Mouse (Mus musculus) cortical plate, adult 2 months (tissue): ENCODE measurements around the gene Mgll. TPM values are rescaled to one million over a fixed set of nuclear protein-coding genes. Genes with fewer than 3 reads are reported as not detected.
A peak's percentile ranks its signal among the peaks of the same experiment; 100 is the strongest.

ENCODE experiments used
- H3K27ac ChIP-seq: fragments of 200-500 bp; 2 replicates; pipeline ENCODE4 v1.5.1; 2012; ENCODE audit warnings: low read length, control low read depth, inconsistent platforms; ENCODE audit not compliant: insufficient read depth
- H3K4me1 ChIP-seq: fragments of 200-500 bp; 2 replicates; pipeline ENCODE4 v1.6.1; 2011; ENCODE audit warnings: low read length; ENCODE audit not compliant: control insufficient read depth, insufficient read depth
- H3K4me3 ChIP-seq: fragments of 200-500 bp; 2 replicates; pipeline ENCODE4 v1.5.1; 2011; ENCODE audit warnings: mild to moderate bottlenecking, low read length, control low read depth; ENCODE audit not compliant: insufficient read depth
- CTCF ChIP-seq: fragments of 200-500 bp; IDR thresholded peaks from 2 replicates; pipeline ENCODE4 v1.5.1; 2011; ENCODE audit warnings: mild to moderate bottlenecking, control low read depth, low read length; ENCODE audit not compliant: insufficient read depth; ENCODE audit errors: extremely low read depth
- POLR2A ChIP-seq: fragments of 200-500 bp; IDR thresholded peaks from 2 replicates; pipeline ENCODE4 v1.6.1; 2011; ENCODE audit warnings: mild to moderate bottlenecking, low read length, control low read depth; ENCODE audit not compliant: insufficient read depth; ENCODE audit errors: extremely low read depth
- polyA plus RNA-seq: library from polyadenylated mRNA; depleted of rRNA; stranded (reverse); fragments of >200 nt; gene quantifications from 2 replicates; pipeline ENCODE4 v1.2.3, GENCODE M21; 2012

Mgll gene
- polyA plus RNA-seq, 1 experiment: 220 TPM

DNA sequence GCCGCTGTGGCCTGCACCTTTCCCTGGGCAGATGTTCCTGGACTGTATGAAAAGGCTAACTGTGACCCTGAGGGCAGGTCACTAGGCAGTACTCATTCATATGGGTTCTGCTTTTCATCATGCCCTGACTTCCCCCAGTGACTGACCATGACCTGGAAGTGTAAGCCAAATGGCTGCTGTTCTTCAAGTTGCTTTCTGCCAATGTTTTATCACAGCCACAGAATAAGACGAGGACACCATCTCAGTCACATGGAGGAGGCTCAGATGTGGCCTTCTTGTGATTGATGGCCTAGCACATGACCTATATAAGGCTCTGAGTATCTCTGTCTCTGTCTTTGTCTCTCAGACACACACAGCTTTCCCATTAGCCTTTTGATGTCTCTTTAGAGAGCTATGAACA is 123.4 kb downstream of the Mgll start:
- Histone ChIP-seq H3K27ac (no peak overlapping the region), H3K4me3 (no peak overlapping the region)
- no peak for TF ChIP-seq POLR2A
- no peak for TF ChIP-seq CTCF

DNA sequence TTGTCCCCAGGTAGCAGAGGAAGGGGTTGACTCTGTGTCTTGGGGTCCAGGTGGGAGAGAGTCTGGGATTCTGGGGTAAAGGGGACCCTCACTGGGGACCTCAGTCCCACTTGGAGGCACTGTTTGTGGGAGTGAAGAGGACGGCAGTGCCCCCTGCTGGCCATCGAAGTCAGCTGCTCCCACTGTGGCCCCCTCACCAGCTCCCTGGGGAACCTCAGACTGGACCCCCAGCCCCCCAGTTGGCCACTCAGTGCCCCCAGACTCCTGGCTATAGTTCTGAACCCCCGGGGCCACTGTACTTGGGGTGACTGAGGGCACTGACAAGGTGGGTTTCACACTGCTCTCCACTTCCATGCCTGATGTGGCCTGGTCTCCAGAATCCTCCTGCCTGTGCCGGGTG is 125.1 kb downstream of the Mgll start:
- Histone ChIP-seq H3K27ac (no peak overlapping the region), H3K4me3 (no peak overlapping the region), H3K4me1 (no peaks in the 10 kb centered on the region)
- TF ChIP-seq CTCF (0 out of 2 replicates have a peak, but pooled peaks have one; percentile 22), POLR2A (no peak)

More for the DNA sequence above, 123.4 kb downstream of the Mgll start:
- no peaks in the 10 kb centered on the region for H3K4me1 ChIP-seq

GRCm38 (mm10) chr6:88850034-88850433 is 125.8 kb downstream of the Mgll start:
- Histone ChIP-seq H3K4me3 (no peak overlapping the region), H3K4me1 (no peaks in the 10 kb centered on the region), H3K27ac (no peak overlapping the region)
- TF ChIP-seq POLR2A: no peak
- TF ChIP-seq CTCF: no peak

GRCm38 (mm10) chr6:88854509-88854908 is 130.3 kb downstream of the Mgll start:
- Histone ChIP-seq H3K27ac (no peak overlapping the region), H3K4me3 (no peak overlapping the region), H3K4me1 (no peaks in the 10 kb centered on the region)
- TF ChIP-seq CTCF (no peak), POLR2A (no peak)

DNA sequence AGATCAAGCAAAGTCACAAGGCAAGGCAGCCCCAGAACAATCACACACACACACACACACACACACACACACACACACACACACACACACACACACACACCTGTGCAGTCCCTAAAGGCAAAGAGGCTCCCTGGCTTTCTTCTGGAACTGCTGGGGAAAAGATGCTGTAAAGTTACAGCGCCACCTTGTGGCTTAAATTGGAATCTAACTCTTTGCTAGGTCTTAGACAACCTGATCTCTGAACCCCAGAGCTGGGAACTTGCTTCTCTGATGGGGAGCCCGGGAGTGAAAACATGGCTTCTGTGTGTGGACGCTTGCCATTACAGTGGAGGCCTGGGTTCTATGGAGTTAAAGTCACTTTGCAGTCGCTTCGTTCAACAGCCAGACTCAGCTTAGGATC is 131.4 kb downstream of the Mgll start:
- Histone ChIP-seq H3K4me3 (no peak overlapping the region), H3K4me1 (no peaks in the 10 kb centered on the region), H3K27ac (no peak overlapping the region)
- TF ChIP-seq POLR2A (no peak), CTCF (peak; percentile 66)

DNA sequence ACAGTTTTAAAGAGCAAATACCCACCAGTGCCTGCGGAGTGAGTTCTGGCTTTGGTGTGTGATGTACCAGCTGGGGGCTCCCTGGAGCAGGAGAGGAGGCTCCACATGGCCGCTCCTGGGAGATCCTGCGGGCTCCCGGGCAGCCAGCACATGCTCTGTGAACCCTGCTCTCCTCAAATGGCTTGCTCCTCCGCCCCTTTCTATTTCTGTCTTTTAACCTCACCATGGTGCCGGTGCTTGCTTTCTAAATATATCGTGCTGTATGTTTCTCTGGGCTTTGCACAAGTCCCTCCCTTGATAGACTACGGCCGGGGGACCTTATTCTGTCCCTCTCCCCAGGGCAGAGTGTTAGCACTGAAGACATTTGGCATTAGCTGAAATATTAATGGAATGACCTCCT is 133.0 kb downstream of the Mgll start:
- no peak overlapping the region for H3K4me3 ChIP-seq
- H3K27ac ChIP-seq: no peak overlapping the region
- TF ChIP-seq POLR2A: no peak
- peak; percentile 18; the same call in 1 of the 2 replicates for TF ChIP-seq CTCF
- H3K4me1 ChIP-seq: no peaks in the 10 kb centered on the region

GRCm38 (mm10) chr6:88857830-88858229 is 133.6 kb downstream of the Mgll start:
- H3K4me3 ChIP-seq: no peak overlapping the region
- H3K4me1 ChIP-seq: no peaks in the 10 kb centered on the region
- TF ChIP-seq POLR2A (no peak), CTCF (no peak)
- H3K27ac ChIP-seq: no peak overlapping the region

GRCm38 (mm10) chr6:88858341-88858740 is 134.1 kb downstream of the Mgll start:
- Histone ChIP-seq H3K27ac (no peak overlapping the region), H3K4me3 (no peak overlapping the region), H3K4me1 (no peaks in the 10 kb centered on the region)
- TF ChIP-seq POLR2A: no peak

DNA sequence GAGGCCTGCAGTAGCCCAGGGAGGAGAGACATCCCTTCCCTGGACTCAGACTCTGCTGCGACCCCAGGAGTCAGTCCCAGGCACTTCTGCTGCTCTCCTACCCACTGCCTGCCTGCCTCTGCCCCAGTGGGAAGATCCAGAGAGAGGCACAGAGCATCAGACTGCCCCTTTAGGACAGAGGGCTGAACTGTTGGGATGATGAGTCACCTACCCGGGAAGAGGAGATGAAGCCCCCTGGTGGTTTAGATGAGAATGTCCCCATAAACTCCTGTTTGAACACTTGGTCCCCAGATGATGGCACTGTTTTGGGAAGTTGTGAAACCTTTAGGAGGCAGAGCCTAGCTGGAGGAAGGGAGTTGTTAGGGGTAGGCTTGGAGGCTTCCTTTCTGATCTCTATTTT is 136.7 kb downstream of the Mgll start:
- Histone ChIP-seq H3K4me3 (no peak overlapping the region), H3K4me1 (no peaks in the 10 kb centered on the region), H3K27ac (no peak overlapping the region)
- TF ChIP-seq CTCF (peak; percentile 73), POLR2A (no peak)

DNA sequence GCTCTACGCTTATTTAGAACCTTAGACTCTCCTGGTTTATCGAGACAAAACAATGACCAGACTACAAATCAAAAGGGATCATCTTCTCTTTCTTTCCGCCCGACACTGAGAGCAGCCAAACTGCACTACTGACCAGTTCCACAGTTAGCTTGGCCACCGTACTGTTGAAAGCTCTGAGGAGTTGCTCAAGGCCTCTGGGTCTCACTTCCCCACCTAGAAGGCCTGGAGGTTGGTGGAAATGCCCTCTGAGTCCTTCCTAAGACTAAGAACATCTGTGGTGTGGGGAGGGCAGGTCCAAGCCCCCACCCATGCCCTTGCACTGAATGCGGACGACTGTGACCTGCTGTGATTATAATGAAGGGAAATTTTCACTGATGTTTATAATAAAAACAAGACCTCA is 141.5 kb downstream of the Mgll start:
- H3K27ac ChIP-seq: no peak overlapping the region
- H3K4me3 ChIP-seq: no peak overlapping the region
- TF ChIP-seq POLR2A: no peak
- no peaks in the 10 kb centered on the region for H3K4me1 ChIP-seq

DNA sequence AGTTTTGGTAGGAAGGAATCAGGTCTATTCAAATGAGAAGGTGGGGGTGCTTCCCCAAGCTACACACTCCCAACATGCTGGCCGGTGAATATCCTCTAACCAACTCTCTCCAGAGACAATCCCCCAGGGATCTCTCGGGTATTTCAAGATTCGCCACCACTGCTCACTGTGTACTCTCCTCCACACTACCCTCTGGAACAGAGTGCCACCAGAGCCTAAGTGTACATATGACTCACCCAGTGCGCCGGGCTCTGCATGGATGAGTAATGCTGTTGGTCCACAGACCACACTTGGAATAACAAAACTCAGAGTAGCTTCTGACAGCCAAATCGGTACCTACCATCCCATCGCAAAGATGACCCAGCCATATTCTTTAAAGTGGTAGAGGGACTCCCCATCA is 145.2 kb downstream of the Mgll start:
- no peak for TF ChIP-seq POLR2A
- Histone ChIP-seq H3K4me1 (peaks cover 3% of the 10 kb centered on the region; the same call in 1 of the 2 replicates), H3K4me3 (no peak overlapping the region), H3K27ac (no peak overlapping the region)
